Mouse (Mus musculus) hematopoietic stem cell, adult 5-6 weeks (primary cell): ENCODE results near the gene Zfp507. TPM values are rescaled to one million over a fixed set of nuclear protein-coding genes. Genes with fewer than 3 reads are reported as not detected.

Experiments
- ATAC-seq, 2 experiments: fragments of 125-278 bp in 1 of 2; replicated peaks in 1 of 2; 2 replicates each; pipeline ENCODE4 v1.8.0; 2016 to 2017; ENCODE audit warnings: inconsistent platforms in 2 of 2, mild to moderate bottlenecking in 2 of 2, moderate number of reproducible peaks in 2 of 2, low read depth in 1 of 2, moderate TSS enrichment in 1 of 2; ENCODE audit not compliant: low FRiP score in 2 of 2, poor library complexity in 2 of 2, severe bottlenecking in 2 of 2, insufficient read depth in 1 of 2, low TSS enrichment in 1 of 2
- total RNA-seq: library from RNA; stranded (forward); fragments of 172-1452, 232-1000 nt; gene quantifications from 2 replicates; pipeline ENCODE4 v1.2.3, GENCODE M21; 2017

Zfp507 gene
- total RNA-seq, 1 experiment from 2014 or later: 24.5 TPM

- no peak for ATAC-seq
These were observed 10.5 kb downstream of the Zfp507 start for GRCm38 (mm10) chr7:35792150-35792848.

GRCm38 (mm10) chr7:35790926-35791325, 11.9 kb downstream of the Zfp507 start:
- no peak for ATAC-seq

GRCm38 (mm10) chr7:35790201-35790600, 12.6 kb downstream of the Zfp507 start:
- no peak for ATAC-seq

- ATAC-seq: no peak
These were observed 17.2 kb downstream of the Zfp507 start for GRCm38 (mm10) chr7:35785579-35785978.

GRCm38 (mm10) chr7:35782252-35782651, 20.6 kb downstream of the Zfp507 start:
- ATAC-seq: no peak

- ATAC-seq: no peak
These were observed 28.7 kb downstream of the Zfp507 start for GRCm38 (mm10) chr7:35774127-35774526.

- no peak for ATAC-seq
These were observed 30.5 kb downstream of the Zfp507 start for GRCm38 (mm10) chr7:35772347-35772746.

GRCm38 (mm10) chr7:35771106-35771505, 31.7 kb downstream of the Zfp507 start:
- ATAC-seq: no peak

DNA sequence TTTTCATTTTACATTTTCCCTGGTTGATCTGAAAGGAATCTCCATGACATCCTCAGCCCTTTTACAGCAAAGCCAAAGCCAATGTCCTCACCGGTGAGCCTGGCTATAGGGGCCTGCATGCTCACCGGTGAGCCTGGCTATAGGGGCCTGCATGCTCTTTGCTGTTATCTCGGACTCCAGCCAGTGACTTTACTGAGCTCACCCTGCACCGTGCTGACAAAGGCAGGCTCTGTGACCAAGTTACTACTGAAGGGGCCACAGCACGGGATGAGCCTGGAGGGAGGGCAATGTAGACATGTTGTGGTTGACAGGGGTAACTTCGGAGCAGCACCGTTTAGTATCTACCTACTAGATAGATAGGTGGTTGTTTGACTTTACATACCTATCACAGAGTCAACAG, 32.7 kb downstream of the Zfp507 start:
- no peak for ATAC-seq

- no peak for ATAC-seq
These were observed 38.3 kb downstream of the Zfp507 start for GRCm38 (mm10) chr7:35764461-35764860.

GRCm38 (mm10) chr7:35761801-35762200, 41.0 kb downstream of the Zfp507 start:
- ATAC-seq: no peak

GRCm38 (mm10) chr7:35759602-35760001, 43.2 kb downstream of the Zfp507 start:
- no peak for ATAC-seq

DNA sequence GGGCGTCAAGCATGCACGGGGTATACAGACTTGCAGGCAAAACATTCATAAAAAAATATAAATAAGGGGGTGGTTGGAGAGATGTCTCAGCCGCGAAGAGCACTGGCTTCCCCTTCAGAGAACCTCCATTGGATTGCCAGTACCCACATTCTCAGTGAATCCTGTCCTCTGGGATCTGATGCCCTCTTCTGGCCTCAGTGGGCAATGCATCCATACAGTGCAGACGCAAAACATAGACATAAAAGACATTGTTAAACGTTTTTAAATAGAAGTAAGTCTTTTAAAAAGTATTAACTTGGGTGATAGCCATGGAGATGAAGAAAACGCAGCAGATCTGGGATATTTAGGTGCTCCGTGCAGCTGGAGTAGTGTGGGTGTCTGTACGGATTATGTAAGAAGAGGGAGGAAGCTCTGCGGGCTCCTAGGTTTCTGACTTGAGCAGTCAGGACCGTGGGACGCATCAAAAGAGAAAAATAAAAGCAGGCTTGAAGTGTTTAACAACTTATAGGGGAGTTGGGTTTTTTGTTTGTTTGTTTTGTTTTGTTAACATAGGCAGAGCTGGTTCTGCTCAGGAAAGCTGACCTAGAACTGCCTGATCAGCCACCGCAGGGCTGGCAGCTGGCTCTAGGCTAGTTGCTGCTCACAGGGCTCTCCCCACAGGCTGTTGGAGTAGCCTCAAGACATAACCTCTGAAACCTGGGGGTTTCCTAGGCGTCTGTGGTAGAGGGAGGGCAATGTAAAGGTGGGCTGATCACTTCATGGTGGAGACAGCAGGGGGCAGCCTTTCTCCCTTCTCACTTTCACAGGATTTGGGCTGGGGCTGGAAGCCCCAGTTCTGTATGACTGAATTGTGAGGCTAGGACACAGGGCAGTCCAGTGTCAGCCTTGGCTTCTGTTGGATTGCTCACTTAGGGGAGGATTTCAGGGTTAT, 46.0 kb downstream of the Zfp507 start:
- ATAC-seq: peak; percentile 23 to 29; a peak in 2 of 4 replicates

- no peak for ATAC-seq
These were observed 48.0 kb downstream of the Zfp507 start for GRCm38 (mm10) chr7:35754886-35755168.

DNA sequence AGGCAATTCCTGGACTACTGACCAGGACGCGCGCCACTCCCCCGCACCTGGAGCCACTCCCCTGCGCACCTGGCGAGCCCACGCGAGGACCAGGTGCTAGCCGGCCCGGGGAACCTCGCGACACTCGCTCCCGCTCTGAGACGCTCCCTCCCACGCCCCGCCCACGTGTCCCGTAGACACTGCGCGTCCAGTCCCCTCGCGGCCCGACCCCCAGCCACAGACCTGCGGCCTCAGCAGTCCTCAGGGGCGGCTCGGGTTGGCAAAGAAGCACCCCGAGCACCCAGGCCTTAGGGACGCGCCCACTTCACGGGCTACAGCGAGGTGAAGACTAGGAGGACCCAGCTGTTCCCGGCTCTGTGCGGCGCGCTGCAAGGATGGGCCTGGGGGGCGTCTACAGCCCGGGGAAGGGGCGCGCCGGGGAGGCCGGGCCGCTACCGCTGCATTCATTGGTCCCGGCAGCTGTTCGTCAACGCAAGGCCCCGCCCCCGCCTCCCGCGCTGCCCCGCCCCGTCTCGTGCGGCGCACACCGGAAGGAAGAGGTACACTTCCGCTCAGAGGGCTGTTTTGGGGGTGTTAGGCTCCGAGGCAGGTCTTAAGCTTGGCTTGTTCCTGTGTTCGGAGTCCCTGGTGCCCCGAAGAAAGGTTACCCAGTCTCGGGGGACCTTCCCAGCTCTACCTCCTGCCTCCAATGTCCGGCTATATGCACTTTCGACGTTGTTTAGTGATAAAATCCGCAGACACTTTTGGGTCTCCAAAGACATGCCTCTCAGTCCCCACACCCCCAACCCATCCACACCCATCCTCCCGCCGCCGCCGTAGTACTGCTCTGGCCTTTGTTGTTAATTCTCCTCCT, 48.5 kb downstream of the Zfp507 start, which contains the start of gene Dpy19l3:
TSS of gene Dpy19l3 (minus strand) at position 422 of the 853 bp plus-strand sequence.
- ATAC-seq: peak; percentile 85 to 87

DNA sequence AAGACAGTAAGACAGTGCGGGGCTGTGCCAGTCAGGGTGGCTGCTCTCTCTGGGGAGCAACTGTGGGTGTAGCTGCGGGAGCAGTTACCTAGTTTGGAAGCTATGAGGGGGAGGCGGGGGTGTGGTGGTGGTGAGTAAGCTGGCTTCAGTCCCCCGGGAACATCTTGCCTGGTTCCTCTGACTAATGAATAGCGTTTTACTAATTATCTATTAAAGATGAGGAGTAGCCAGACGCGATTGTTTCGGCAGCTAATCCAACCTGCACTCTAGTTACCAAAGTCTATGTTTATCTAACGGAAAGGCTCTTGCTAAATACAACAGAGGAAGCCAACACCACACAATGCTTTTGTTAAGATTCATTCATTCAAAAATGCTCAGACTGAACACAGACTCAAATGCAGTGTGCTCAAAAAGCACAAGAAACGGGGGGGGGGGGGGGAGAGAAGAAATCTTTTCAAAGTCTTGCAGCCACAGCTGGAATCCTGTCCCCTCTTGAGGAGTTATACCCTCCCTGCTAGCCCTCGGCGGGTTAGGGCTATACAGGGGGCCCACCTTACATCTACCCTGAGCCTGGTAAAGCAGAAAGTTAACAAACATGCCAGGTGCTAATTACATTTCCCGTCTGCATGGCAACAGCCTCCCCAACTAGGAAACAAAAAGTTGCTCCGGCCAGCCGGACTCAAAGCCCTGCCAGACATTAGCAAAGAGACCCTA, 49.3 kb downstream of the Zfp507 start:
- ATAC-seq: no peak

DNA sequence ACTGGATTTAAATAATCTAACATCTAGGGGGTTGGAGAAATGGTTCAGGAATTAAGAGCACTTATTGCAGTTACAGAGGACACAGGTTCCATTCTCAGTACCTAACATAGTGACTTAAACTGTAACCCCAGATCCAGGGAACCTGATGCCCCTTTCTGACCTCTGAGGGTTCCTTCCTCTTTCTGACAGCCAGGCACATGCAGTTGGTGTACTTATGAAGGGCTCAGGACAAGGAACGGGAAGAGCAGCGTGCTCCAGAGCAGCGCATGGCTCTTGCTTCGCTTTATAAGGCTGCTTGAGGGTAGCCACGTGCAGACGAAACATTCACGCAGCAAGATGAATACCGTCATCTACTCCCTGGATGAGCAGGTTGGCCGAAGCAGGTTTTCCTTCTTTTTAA, 51.9 kb downstream of the Zfp507 start:
- peak; percentile 41 to 42; a peak in 3 of 4 replicates for ATAC-seq
